9 mouse cellular contexts compared by ENCODE assay signal in the genomic region with DNA sequence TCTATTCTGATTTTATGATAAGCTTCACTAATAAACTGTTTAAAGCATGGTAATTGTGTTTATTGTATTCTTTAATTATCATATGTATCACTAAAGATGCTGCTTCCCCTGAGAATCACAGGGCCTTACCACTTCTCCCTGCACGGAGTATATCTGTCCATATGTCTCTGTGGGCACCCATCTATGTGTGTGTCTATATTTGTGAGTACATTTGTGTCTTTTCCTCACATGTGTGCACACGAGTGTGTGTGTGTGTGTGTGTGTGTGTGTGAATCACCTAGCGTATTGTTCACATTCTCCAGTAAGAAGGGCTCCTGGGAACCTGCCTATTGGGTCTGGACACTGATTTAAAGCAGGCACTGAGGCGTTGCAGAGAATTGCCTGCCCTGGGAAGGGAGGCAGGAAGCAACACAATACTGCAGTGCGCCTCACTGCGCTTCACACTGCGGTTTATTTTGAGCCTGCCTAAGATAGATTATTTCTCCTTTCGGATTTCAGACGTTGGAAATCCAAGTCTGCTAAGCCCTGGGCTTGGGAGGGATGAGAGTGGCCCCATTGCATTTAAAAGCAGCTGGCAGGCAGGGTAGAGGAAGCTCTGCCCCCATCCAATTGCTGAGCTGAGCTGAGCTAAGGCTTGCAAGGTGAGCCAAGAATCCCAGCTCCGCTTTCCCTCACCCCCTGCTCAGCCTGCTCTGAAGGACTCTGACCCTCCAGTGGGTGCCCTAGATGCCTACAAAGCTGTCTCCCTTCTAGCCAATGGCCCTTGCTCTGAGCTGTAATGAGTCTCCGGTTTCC. TPM values are rescaled to one million over a fixed set of nuclear protein-coding genes. Genes with fewer than 3 reads are reported as not detected.
DNase-seq lines count a peak whose midpoint lies in the region; ATAC-seq and TF ChIP-seq lines count a peak whose summit lies in the region.
"Had no signal": no experiment of that assay in that cellular context is flagged by ENCODE, and none has a peak within 500 bp of the region (broad histone marks: within the 10 kb centered on the region; RNA-seq: fewer than 3 reads in every experiment).

No protein-coding gene starts in this region.

- TF ChIP-seq POLR2A in testis, adult 2 months (IDR thresholded peaks at IDR 0.05; ENCODE audit: control insufficient read depth, low read depth, low read length) = no peak

- ATAC-seq in midbrain, embryonic 11.5 days (ENCODE audit: low FRiP score) = peak; percentile 65; the same call in 1 of the 2 replicates
- no peak for ATAC-seq in megakaryocyte progenitor cell, adult 5-6 weeks (replicated peaks; ENCODE audit: poor library complexity)

- H3K36me3 ChIP-seq in testis, adult 2 months (ENCODE audit: control insufficient read depth, insufficient read depth, low read length) = no peaks in the 10 kb centered on the region
- H3K36me3 ChIP-seq in midbrain, embryonic 11.5 days (ENCODE audit: control insufficient read depth, insufficient read depth, low read length) = no peaks in the 10 kb centered on the region
- no peaks in the 10 kb centered on the region for H3K36me3 ChIP-seq in limb, embryonic 10.5 days

- H3K4me3 ChIP-seq in testis, adult 2 months (ENCODE audit: control insufficient read depth, low read depth, low read length) = peak overlapping the region; percentile 45
- no peak overlapping the region for H3K4me3 ChIP-seq in midbrain, embryonic 11.5 days (ENCODE audit: low read depth, low read length)
- no peak overlapping the region for H3K4me3 ChIP-seq in limb, embryonic 10.5 days

- no peak overlapping the region for H3K27ac ChIP-seq in testis, adult 2 months (ENCODE audit: control insufficient read depth, insufficient read depth, low read depth, low read length)
- H3K27ac ChIP-seq in midbrain, embryonic 11.5 days (ENCODE audit: low read depth, low read length) = peak overlapping the region; percentile 0; the same call in 1 of the 2 replicates
- no peak overlapping the region for H3K27ac ChIP-seq in limb, embryonic 10.5 days

- TF ChIP-seq CTCF in testis, adult 2 months (IDR thresholded peaks at IDR 0.05; ENCODE audit: control insufficient read depth, insufficient read depth, insufficient replicate concordance, low read depth, low read length) = no peak

- no peaks in the 10 kb centered on the region for H3K27me3 ChIP-seq in testis, adult 2 months (ENCODE audit: control insufficient read depth, insufficient read depth, low read length)
- H3K27me3 ChIP-seq in midbrain, embryonic 11.5 days (ENCODE audit: control insufficient read depth, insufficient read depth, low read length) = no peaks in the 10 kb centered on the region
- no peaks in the 10 kb centered on the region for H3K27me3 ChIP-seq in limb, embryonic 10.5 days (ENCODE audit: low read depth, poor library complexity, severe bottlenecking)

- H3K9me3 ChIP-seq in midbrain, embryonic 11.5 days (ENCODE audit: control insufficient read depth, low read length) = no peaks in the 10 kb centered on the region
- no peaks in the 10 kb centered on the region for H3K9me3 ChIP-seq in limb, embryonic 10.5 days (replicated peaks)

- WGBS in midbrain, embryonic 11.5 days = 28% methylated on average over 11 of the region's 11 CpGs
- 53% methylated on average over 11 of the region's 11 CpGs for WGBS in limb, embryonic 10.5 days

- H3K4me1 ChIP-seq in testis, adult 2 months (ENCODE audit: control insufficient read depth, insufficient read depth, low read length) = no peaks in the 10 kb centered on the region
- H3K4me1 ChIP-seq in midbrain, embryonic 11.5 days (ENCODE audit: control insufficient read depth, insufficient read depth, low read length) = no peaks in the 10 kb centered on the region
- H3K4me1 ChIP-seq in limb, embryonic 10.5 days = 0 out of 2 replicates have a peak, but pooled peaks cover 3% of the 10 kb centered on the region

- no peak overlapping the region for H3K4me2 ChIP-seq in midbrain, embryonic 11.5 days

- DNase-seq in testis, postnatal 14 days (ENCODE audit: low spot score) = no peak
- peak; percentile 22 for DNase-seq in kidney, adult 9 months
- no peak for DNase-seq in midbrain, embryonic 11.5 days (ENCODE audit: low spot score, missing footprints)
- DNase-seq in limb, embryonic 10.5 days (ENCODE audit: low spot score) = no peak
- no peak for DNase-seq in adrenal gland, postnatal 10 days
- no peak for DNase-seq in adrenal gland, adult 18-20 months (ENCODE audit: low spot score in 2 of 2)

- H3K9ac ChIP-seq in midbrain, embryonic 11.5 days (ENCODE audit: low read length) = no peak overlapping the region

RNA-seq across cellular contexts. Expression of a gene that starts 48.6 kb away (rescaled TPM):
- polyA plus RNA-seq in testis, adult 2 months (2012; rRNA removed) = 0.05 and 0.16 TPM in 2 replicates
- 22.2 and 23.5 TPM in 2 replicates for polyA plus RNA-seq in midbrain, embryonic 11.5 days (2014; fragmentation: Nextera tagmentation; extraction: Ambion mirVana)
- not detected in 2 replicates for polyA plus RNA-seq in limb, embryonic 10.5 days (2016; fragmentation: Nextera tagmentation; extraction: Ambion mirVana)
- total RNA-seq in megakaryocyte progenitor cell, adult 5-6 weeks (2015) = not detected in 2 replicates
- not detected in 2 replicates for total RNA-seq in megakaryocyte progenitor cell, adult 5-6 weeks (2017)
- not detected for total RNA-seq in adrenal gland, postnatal 10 days (2021)
- total RNA-seq in adrenal gland, adult 18-20 months (2021) = not detected
- polyA plus RNA-seq: intestine, embryonic 14.5 days had no signal
